Mouse (Mus musculus) heart, postnatal 0 days (tissue): ENCODE data around the gene Galc.

Experiments
- CTCF ChIP-seq: IDR thresholded peaks from 2 replicates; pipeline ENCODE4 v1.5.1; 2016; ENCODE audit warnings: antibody characterized with exemption, control low read depth, low read depth
- EP300 ChIP-seq: IDR thresholded peaks from 2 replicates; pipeline ENCODE4 v1.6.1; 2016; ENCODE audit warnings: antibody characterized with exemption, low read depth

- TF ChIP-seq CTCF (no peak), EP300 (no peak)
Observed at GRCm38 (mm10) chr12:98244865-98245264, 14.4 kb downstream of the Galc start.
